Mouse (Mus musculus) heart, embryonic 10.5 days (tissue): ENCODE results near the gene Mllt1. TPM values are rescaled to one million over a fixed set of nuclear protein-coding genes. Genes with fewer than 3 reads are reported as not detected.

Experiments used
- DNase-seq: peaks from one replicate; pipeline ENCODE4 v3.0.0-alpha.2; 2017; ENCODE audit warnings: low spot score
- H3K27ac ChIP-seq: fragments of 300-500 bp; sonication (generic); 2 replicates; pipeline ENCODE4 v1.5.1; 2016; ENCODE audit warnings: mild to moderate bottlenecking
- H3K27me3 ChIP-seq: fragments of 300-500 bp; sonication (generic); 2 replicates; pipeline ENCODE4 v1.6.1; 2016; ENCODE audit warnings: mild to moderate bottlenecking; ENCODE audit not compliant: poor library complexity, insufficient read depth, severe bottlenecking
- H3K36me3 ChIP-seq: fragments of 300-500 bp; sonication (generic); 2 replicates; pipeline ENCODE4 v1.6.1; 2016; ENCODE audit warnings: mild to moderate bottlenecking, moderate library complexity
- H3K4me1 ChIP-seq: fragments of 300-500 bp; sonication (generic); 2 replicates; pipeline ENCODE4 v1.6.1; 2016; ENCODE audit warnings: mild to moderate bottlenecking
- H3K4me3 ChIP-seq: fragments of 300-500 bp; sonication (generic); 2 replicates; pipeline ENCODE4 v1.5.1; 2016; ENCODE audit warnings: mild to moderate bottlenecking, moderate library complexity
- H3K9me3 ChIP-seq: fragments of 300-500 bp; sonication (generic); 2 replicates; pipeline ENCODE4 v1.6.1; 2016; ENCODE audit warnings: mild to moderate bottlenecking, moderate library complexity
- WGBS: fragments of 180-500 bp; shearing (Covaris S2); methylation state at CpG from one replicate; pipeline ENCODE4 v1.1.7; 2016; 5-methylcytosine and 5-hydroxymethylcytosine counted together
- polyA plus RNA-seq: library from polyadenylated mRNA; unstranded; fragments of >200 nt; fragmentation: Nextera tagmentation; extraction: Ambion mirVana; gene quantifications from 2 replicates; pipeline ENCODE4 v1.2.1, GENCODE M21; 2016

The Mllt1 gene
- polyA plus RNA-seq, 1 experiment from 2014 or later: 46.0 TPM

DNA sequence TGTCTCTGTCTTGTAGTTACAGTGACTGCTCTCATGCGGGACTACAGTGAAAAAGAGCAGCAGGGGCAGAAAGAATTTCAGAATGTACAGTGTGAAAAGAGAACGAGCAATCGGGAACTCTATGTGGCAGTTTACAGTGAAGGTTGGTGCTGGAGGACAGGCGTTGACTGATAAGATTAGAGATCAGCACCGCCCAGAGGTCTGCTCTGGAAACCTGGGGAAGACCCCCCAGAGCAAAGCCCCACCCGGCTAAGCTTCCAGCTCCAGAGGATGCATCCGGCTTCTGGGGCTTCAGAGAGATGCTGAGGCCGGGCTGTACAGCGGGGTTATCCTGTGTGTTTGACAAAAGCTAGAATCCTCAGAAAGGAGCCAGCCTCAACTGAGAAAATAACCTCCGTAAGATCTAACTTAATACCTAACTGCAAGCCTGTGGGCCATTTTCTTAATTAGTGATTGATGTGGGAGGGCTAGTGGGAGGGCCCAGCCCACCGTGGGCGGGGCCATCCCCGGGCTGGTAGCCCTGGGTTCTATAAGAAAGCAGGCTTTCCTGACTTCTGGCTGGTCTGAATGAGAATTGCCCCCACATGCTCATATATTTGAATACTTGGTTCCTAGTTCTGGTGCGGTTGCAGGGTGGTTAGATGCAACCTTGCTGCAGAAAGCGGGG, 64.8 kb downstream of the Mllt1 start:
- Histone ChIP-seq H3K9me3 (0 out of 2 replicates have a peak, but pooled peaks cover 5% of the 10 kb centered on the region), H3K4me3 (no peak overlapping the region), H3K27me3 (no peaks in the 10 kb centered on the region), H3K4me1 (no peaks in the 10 kb centered on the region), H3K27ac (no peak overlapping the region), H3K36me3 (no peaks in the 10 kb centered on the region)
- no peak for DNase-seq
- 43% methylated on average over 15 of the region's 15 CpGs for WGBS

DNA sequence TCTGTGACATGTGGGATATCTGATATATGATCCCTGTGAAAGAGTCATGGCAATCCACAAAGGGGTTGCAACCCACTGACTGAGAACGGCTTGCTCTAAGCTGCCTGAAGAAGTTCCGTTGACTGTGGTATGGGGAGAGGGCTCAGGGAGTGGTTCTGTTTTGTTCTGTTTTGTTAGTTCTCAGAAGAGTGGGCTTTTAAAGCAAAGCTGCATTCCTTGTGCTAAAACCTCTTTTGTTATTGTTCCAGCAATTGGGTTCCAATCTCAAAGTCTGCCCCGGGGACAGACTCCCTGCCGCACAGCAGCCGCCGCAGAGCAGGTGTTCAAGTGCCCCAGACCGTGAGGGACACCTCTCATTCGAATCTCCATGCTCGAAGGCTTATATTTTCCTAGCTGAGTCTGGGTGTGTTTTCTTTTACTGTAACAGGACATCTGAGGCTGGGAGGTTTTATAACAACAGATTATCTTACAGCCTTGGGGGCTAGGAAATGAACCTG, 65.7 kb downstream of the Mllt1 start:
- no peak for DNase-seq
- Histone ChIP-seq H3K4me3 (no peak overlapping the region), H3K36me3 (no peaks in the 10 kb centered on the region), H3K27ac (no peak overlapping the region), H3K9me3 (0 out of 2 replicates have a peak, but pooled peaks cover 5% of the 10 kb centered on the region), H3K27me3 (no peaks in the 10 kb centered on the region), H3K4me1 (no peaks in the 10 kb centered on the region)
- 80% methylated on average over 9 of the region's 9 CpGs for WGBS

DNA sequence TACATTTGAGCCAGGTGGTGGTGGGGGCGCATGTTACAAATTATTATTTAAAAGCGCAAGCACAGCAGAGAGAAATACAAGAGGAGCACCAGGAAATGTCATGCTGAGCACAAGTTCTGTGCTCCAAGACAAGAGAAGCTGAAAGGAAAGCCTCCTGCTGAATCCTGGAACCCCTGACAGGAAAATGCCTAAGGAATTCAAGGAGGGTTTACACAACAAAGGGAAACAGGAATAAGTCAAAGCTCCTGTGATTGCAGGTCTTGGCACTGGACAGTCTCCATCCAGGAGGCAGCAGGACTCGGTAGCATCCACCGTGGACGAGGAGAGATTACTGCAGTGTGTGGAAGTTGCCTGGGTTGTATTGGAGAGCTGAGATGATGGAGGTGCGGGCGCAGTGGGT, 69.1 kb downstream of the Mllt1 start:
- DNase-seq: no peak
- 79% methylated on average over 7 of the region's 7 CpGs for WGBS

GRCm38 (mm10) chr17:56861197-56861596, 74.0 kb downstream of the Mllt1 start:
- no peaks in the 10 kb centered on the region for H3K27me3 ChIP-seq
- DNase-seq: no peak
- no peak overlapping the region for H3K4me3 ChIP-seq
- no peaks in the 10 kb centered on the region for H3K36me3 ChIP-seq
- H3K9me3 ChIP-seq: no peaks in the 10 kb centered on the region
- H3K27ac ChIP-seq: no peak overlapping the region; the same call in 1 of the 2 replicates
- 36% methylated on average over 3 of the region's 3 CpGs for WGBS
- peaks cover 8% of the 10 kb centered on the region; the same call in 1 of the 2 replicates for H3K4me1 ChIP-seq

More for the DNA sequence above, 69.1 kb downstream of the Mllt1 start:
- Histone ChIP-seq H3K27ac (no peak overlapping the region), H3K4me3 (no peak overlapping the region), H3K27me3 (no peaks in the 10 kb centered on the region), H3K4me1 (peaks cover 4% of the 10 kb centered on the region; the same call in 1 of the 2 replicates), H3K36me3 (no peaks in the 10 kb centered on the region), H3K9me3 (0 out of 2 replicates have a peak, but pooled peaks cover 5% of the 10 kb centered on the region)

- 0 out of 2 replicates have a peak overlapping the region, but pooled peaks have one; percentile 42 for H3K27ac ChIP-seq
- peaks cover 8% of the 10 kb centered on the region; the same call in 1 of the 2 replicates for H3K4me1 ChIP-seq
- H3K36me3 ChIP-seq: no peaks in the 10 kb centered on the region
- no peak for DNase-seq
- H3K9me3 ChIP-seq: no peaks in the 10 kb centered on the region
- 36% methylated on average over 7 of the region's 7 CpGs for WGBS
- H3K4me3 ChIP-seq: no peak overlapping the region
- H3K27me3 ChIP-seq: 0 out of 2 replicates have a peak, but pooled peaks cover 5% of the 10 kb centered on the region
Measured at GRCm38 (mm10) chr17:56858922-56859321, 76.3 kb downstream of the Mllt1 start.

DNA sequence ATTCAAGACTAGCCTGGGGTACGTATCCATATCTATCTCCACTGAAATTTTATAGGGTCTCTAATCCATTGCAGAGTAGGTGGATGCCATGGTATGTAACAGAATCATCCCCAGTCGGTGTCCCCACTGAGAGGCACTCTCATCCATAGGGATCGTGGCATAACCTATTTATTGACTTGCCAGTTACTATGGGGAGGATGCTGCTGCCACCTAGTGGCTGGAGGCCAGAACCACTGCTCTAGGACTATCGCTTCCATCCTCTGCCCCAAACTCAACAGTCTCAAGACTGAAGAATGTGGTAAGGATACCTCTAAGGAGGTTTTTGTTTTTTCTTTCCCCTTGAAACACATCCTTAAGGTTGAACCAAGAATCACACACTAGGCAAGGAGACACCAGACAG, 77.0 kb downstream of the Mllt1 start:
- 53% methylated on average over 4 of the region's 4 CpGs for WGBS
- 0 out of 2 replicates have a peak, but pooled peaks cover 5% of the 10 kb centered on the region for H3K27me3 ChIP-seq
- no peak for DNase-seq
- no peaks in the 10 kb centered on the region for H3K36me3 ChIP-seq
- H3K27ac ChIP-seq: 0 out of 2 replicates have a peak overlapping the region, but pooled peaks have one; percentile 42
- H3K4me3 ChIP-seq: no peak overlapping the region
- H3K9me3 ChIP-seq: no peaks in the 10 kb centered on the region
- H3K4me1 ChIP-seq: peaks cover 8% of the 10 kb centered on the region; the same call in 1 of the 2 replicates

DNA sequence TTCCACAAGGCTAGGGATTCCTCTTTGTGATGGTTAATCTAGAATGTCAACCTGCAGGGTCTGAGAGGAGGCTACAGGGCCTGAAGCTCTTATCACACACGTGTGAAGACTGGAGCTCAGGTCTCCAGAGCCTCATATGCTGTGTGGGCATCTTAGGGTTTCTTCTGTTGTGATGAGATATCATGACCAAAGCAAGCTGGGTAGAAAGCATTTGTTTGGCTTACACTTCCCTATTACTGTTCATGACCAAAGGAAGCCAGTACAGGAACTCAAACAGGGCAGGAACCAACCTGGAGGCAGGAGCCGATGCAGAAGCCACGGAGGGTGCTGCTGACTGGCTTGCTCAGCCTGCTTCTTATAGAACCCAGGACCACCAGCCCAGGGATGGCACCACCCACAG, 79.8 kb downstream of the Mllt1 start:
- Histone ChIP-seq H3K4me3 (no peak overlapping the region), H3K9me3 (no peaks in the 10 kb centered on the region), H3K36me3 (no peaks in the 10 kb centered on the region), H3K4me1 (peaks cover 4% of the 10 kb centered on the region; the same call in 1 of the 2 replicates), H3K27me3 (0 out of 2 replicates have a peak, but pooled peaks cover 5% of the 10 kb centered on the region), H3K27ac (no peak overlapping the region)
- DNase-seq: no peak
- 73% methylated on average over 3 of the region's 3 CpGs for WGBS

GRCm38 (mm10) chr17:56851167-56851566, 84.0 kb downstream of the Mllt1 start:
- Histone ChIP-seq H3K9me3 (no peaks in the 10 kb centered on the region), H3K4me1 (no peaks in the 10 kb centered on the region), H3K4me3 (no peak overlapping the region), H3K27ac (no peak overlapping the region), H3K36me3 (no peaks in the 10 kb centered on the region), H3K27me3 (peaks cover 20% of the 10 kb centered on the region; the same call in 1 of the 2 replicates)
- no peak for DNase-seq
- WGBS: 62% methylated on average over 3 of the region's 3 CpGs

GRCm38 (mm10) chr17:56849710-56850109, 85.5 kb downstream of the Mllt1 start:
- Histone ChIP-seq H3K36me3 (no peaks in the 10 kb centered on the region), H3K27me3 (peaks cover 16% of the 10 kb centered on the region; the same call in 1 of the 2 replicates), H3K27ac (no peak overlapping the region), H3K9me3 (no peaks in the 10 kb centered on the region), H3K4me3 (no peak overlapping the region), H3K4me1 (no peaks in the 10 kb centered on the region)
- no peak for DNase-seq
- WGBS: 75% methylated on average over 13 of the region's 13 CpGs

DNA sequence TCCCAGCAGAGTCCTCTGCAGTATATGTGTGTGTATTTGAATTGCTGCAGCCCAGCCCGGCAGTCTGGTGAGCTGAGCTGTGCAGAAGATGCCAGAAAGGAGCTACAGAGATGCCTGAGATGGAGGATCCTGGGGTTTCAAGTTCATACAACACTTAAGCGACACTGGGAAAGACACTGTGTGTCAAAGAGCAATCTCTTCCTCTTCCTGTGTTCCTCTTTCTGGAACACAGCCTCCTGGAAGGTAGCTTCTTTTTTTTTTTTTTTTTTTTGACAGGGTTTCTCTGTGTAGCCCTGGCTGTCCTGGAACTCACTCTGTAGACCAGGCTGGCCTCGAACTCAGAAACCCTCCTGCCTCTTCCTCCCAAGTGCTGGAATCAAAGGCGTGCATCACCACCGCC, 86.4 kb downstream of the Mllt1 start:
- Histone ChIP-seq H3K27ac (no peak overlapping the region), H3K4me3 (no peak overlapping the region), H3K9me3 (no peaks in the 10 kb centered on the region), H3K27me3 (peaks cover 16% of the 10 kb centered on the region; the same call in 1 of the 2 replicates), H3K36me3 (no peaks in the 10 kb centered on the region), H3K4me1 (no peaks in the 10 kb centered on the region)
- 83% methylated on average over 5 of the region's 5 CpGs for WGBS
- no peak for DNase-seq

GRCm38 (mm10) chr17:56843678-56844077, 91.5 kb downstream of the Mllt1 start:
- no peaks in the 10 kb centered on the region for H3K4me1 ChIP-seq
- peaks cover 7% of the 10 kb centered on the region; the same call in 1 of the 2 replicates for H3K27me3 ChIP-seq
- DNase-seq: no peak
- H3K9me3 ChIP-seq: no peaks in the 10 kb centered on the region
- H3K27ac ChIP-seq: no peak overlapping the region
- WGBS: 78% methylated on average over 5 of the region's 5 CpGs
- H3K4me3 ChIP-seq: no peak overlapping the region
- H3K36me3 ChIP-seq: no peaks in the 10 kb centered on the region
